Mouse (Mus musculus) adrenal gland, postnatal 10 days (tissue): Measurements from ENCODE around the gene Olfr1254. TPM values are rescaled to one million over a fixed set of nuclear protein-coding genes. Genes with fewer than 3 reads are reported as not detected.

Source experiments
- DNase-seq: peaks from one replicate; pipeline ENCODE4 v3.0.0; 2021; ENCODE audit warnings: mixed read lengths
- long read RNA-seq, 2 experiments: library from polyadenylated mRNA; stranded (forward); transcript quantifications; one replicate each; pipeline ENCODE4 v2.0.0; 2021
- total RNA-seq, 2 experiments: library from RNA; stranded (reverse); gene quantifications; 2 replicates each; pipeline ENCODE4 v1.2.3; 2021

Olfr1254 gene
- not detected for total RNA-seq
- long read RNA-seq, experiment 1: 0 reads
- long read RNA-seq, experiment 2: 0 reads

GRCm38 (mm10) chr2:89793519-89793918, at the start of gene Olfr1254:
TSS of gene Olfr1254 (minus strand) at chr2:89793619.
- no peak for DNase-seq

- no peak for DNase-seq
Observed at GRCm38 (mm10) chr2:89841455-89841854, 48.0 kb upstream of the Olfr1254 start, which contains the start of gene Olfr1256. TSS of gene Olfr1256 (minus strand) at chr2:89841555.

GRCm38 (mm10) chr2:89820216-89820615, 26.8 kb upstream of the Olfr1254 start:
- no peak for DNase-seq

DNA sequence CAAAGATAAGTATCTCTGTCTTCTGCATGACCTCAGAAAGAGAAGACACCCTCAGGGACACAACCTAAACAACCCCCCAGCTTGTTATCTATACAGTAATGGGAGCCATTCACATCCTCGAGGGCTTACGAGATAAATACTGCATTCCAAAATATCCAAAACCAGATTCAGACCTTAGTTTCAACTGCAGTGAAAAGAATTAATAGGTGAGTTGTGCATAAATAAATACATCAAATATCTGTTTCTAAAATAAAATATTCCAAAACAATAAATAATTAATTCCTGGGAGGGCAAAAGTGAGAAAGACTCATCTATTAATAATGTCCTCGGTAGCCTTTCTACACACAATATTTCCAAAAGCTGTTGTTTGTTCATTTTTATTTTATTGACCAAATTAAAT, 18.3 kb upstream of the Olfr1254 start, which contains the start of gene Olfr1255:
Gene Olfr1255 (plus strand): TSS at position 301 of the 400 bp plus-strand sequence.
- DNase-seq: no peak

- DNase-seq: no peak
Observed at GRCm38 (mm10) chr2:89810751-89811150, 17.3 kb upstream of the Olfr1254 start.

DNA sequence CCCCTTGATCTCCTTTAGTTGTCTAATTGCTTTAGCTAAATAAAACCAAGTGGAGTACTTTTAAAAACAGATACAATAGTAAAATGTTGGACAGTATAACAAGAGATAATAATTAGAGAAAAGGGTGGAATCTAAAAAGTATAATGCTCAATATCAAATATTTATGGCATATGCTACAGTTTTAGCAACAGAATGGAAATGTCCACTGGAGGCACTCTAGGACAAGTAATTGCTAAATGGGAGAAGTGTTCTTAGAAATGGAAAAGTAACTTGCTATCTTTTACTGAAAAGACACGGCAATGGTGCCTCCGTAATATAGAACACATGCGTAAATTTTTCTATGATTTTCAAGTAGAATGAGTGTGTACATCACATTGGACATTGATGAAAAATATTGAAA, 6.2 kb upstream of the Olfr1254 start:
- DNase-seq: no peak

DNA sequence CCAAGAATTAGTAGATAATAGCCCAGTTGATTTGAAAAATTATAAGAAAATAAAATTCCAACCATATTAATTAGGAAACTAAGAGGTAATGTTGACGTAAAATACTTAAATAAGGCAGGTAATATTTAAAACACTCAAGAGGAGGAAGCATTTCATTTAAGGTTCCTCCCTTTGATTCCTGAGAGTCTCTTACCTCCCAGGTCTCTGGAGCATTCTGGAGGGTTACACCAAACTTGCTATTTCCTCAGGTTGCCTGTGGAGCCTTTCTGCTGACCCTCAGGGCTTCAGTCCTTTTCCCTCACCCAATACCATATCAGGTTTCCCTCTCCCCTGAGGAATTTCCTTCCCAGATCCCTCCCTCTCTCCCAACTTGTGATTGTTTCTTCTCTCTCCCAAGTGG, 36.4 kb downstream of the Olfr1254 start, which contains the start of gene Olfr1253:
Gene Olfr1253 (minus strand): TSS at position 101 of the 400 bp plus-strand sequence.
- DNase-seq: no peak

Other genes with a start within 250 kb of the Olfr1254 start
- gene Olfr1245, start 215.2 kb downstream of the Olfr1254 start, total RNA-seq: not detected
- not detected for gene Olfr1246, start 200.5 kb downstream of the Olfr1254 start, total RNA-seq
- not detected for gene Olfr1247, start 179.5 kb downstream of the Olfr1254 start, total RNA-seq
- not detected for gene Olfr1248, start 175.4 kb downstream of the Olfr1254 start, total RNA-seq
- gene Olfr1249, start 158.6 kb downstream of the Olfr1254 start, total RNA-seq: not detected
- not detected for gene Olfr1250, start 132.2 kb downstream of the Olfr1254 start, total RNA-seq
- not detected for gene Olfr1251, start 121.7 kb downstream of the Olfr1254 start, total RNA-seq
- not detected for gene Olfr1252, start 68.6 kb downstream of the Olfr1254 start, total RNA-seq
- not detected for gene Olfr1253, start 36.5 kb downstream of the Olfr1254 start, total RNA-seq
- not detected for gene Olfr1255, start 18.4 kb upstream of the Olfr1254 start, total RNA-seq
- gene Olfr1256, start 47.9 kb upstream of the Olfr1254 start, total RNA-seq: not detected
- not detected for gene Olfr48, start 54.6 kb upstream of the Olfr1254 start, total RNA-seq
- not detected for gene Olfr1257, start 84.8 kb upstream of the Olfr1254 start, total RNA-seq
- not detected for gene Olfr1258, start 133.7 kb upstream of the Olfr1254 start, total RNA-seq
- gene Olfr1259, start 155.0 kb upstream of the Olfr1254 start, total RNA-seq: not detected
- gene Olfr1260, start 180.7 kb upstream of the Olfr1254 start, total RNA-seq: not detected
- not detected for gene Olfr1261, start 197.6 kb upstream of the Olfr1254 start, total RNA-seq
- gene Olfr1262, start 206.5 kb upstream of the Olfr1254 start, total RNA-seq: not detected
- not detected for gene Olfr1263, start 218.5 kb upstream of the Olfr1254 start, total RNA-seq
- gene Olfr1264, start 232.0 kb upstream of the Olfr1254 start, total RNA-seq: not detected
- not detected for gene Olfr1265, start 241.7 kb upstream of the Olfr1254 start, total RNA-seq